Mouse (Mus musculus) myocyte (in vitro differentiated cells): Measurements from ENCODE around the gene Galnt6. TPM values are rescaled to one million over a fixed set of nuclear protein-coding genes. Genes with fewer than 3 reads are reported as not detected.

Source experiments
- H3K27me3 ChIP-seq: one replicate; pipeline ENCODE4 v1.6.1; 2011; ENCODE audit not compliant: control insufficient read depth, insufficient read depth, insufficient read length
- H3K36me3 ChIP-seq: one replicate; pipeline ENCODE4 v1.6.1; 2011; ENCODE audit not compliant: control insufficient read depth, insufficient read depth
- H3K4me2 ChIP-seq: one replicate; pipeline ENCODE4 v1.6.1; 2011; ENCODE audit warnings: low read depth, control low read depth
- H3K4me3 ChIP-seq: one replicate; pipeline ENCODE4 v1.5.1; 2011; ENCODE audit warnings: mild to moderate bottlenecking, control low read depth, moderate library complexity
- H3K79me2 ChIP-seq: one replicate; pipeline ENCODE4 v1.6.1; 2011; ENCODE audit not compliant: control insufficient read depth, insufficient read depth
- H3ac ChIP-seq: one replicate; pipeline ENCODE4 v1.6.1; 2011; ENCODE audit not compliant: control insufficient read depth, insufficient read length
- CEBPB ChIP-seq: IDR thresholded peaks from 2 replicates; pipeline ENCODE4 v1.6.1; 2011; ENCODE audit warnings: mild to moderate bottlenecking, moderate library complexity; ENCODE audit not compliant: poor library complexity, insufficient read depth, severe bottlenecking
- E2F4 ChIP-seq: IDR thresholded peaks from one replicate; pipeline ENCODE4 v1.6.1; 2011; ENCODE audit warnings: mild to moderate bottlenecking, control low read depth, moderate library complexity; ENCODE audit not compliant: insufficient read depth
- MAX ChIP-seq: IDR thresholded peaks from one replicate; pipeline ENCODE4 v1.6.1; 2011; ENCODE audit warnings: low read depth, mild to moderate bottlenecking, control low read depth
- MYOD1 ChIP-seq, 3 experiments: IDR thresholded peaks; one replicate each; pipeline ENCODE4 v1.6.1; 2011; ENCODE audit warnings: control low read depth in 2 of 3, low read depth in 2 of 3, mild to moderate bottlenecking in 2 of 3, moderate library complexity in 1 of 3; ENCODE audit not compliant: insufficient read length in 2 of 3, control insufficient read depth in 1 of 3
- MYOG ChIP-seq, 3 experiments: IDR thresholded peaks; one replicate each; pipeline ENCODE4 v1.6.1; 2011; ENCODE audit warnings: control low read depth in 2 of 3, low read depth in 2 of 3, mild to moderate bottlenecking in 2 of 3; ENCODE audit not compliant: insufficient read length in 2 of 3, control insufficient read depth in 1 of 3, insufficient read depth in 1 of 3
- POLR2A ChIP-seq: IDR thresholded peaks from one replicate; pipeline ENCODE4 v1.6.1; 2011; ENCODE audit warnings: low read depth, mild to moderate bottlenecking, control low read depth, moderate library complexity; ENCODE audit not compliant: insufficient read length
- POLR2AphosphoS2 ChIP-seq: IDR thresholded peaks from one replicate; pipeline ENCODE4 v1.6.1; 2011; ENCODE audit warnings: low read depth, control low read depth; ENCODE audit not compliant: insufficient read length
- REST ChIP-seq: IDR thresholded peaks from one replicate; pipeline ENCODE4 v1.6.1; 2011; ENCODE audit warnings: mild to moderate bottlenecking, control low read depth, moderate library complexity; ENCODE audit not compliant: insufficient read depth, insufficient read length
- SRF ChIP-seq: IDR thresholded peaks from one replicate; pipeline ENCODE4 v1.6.1; 2011; ENCODE audit warnings: low read depth; ENCODE audit not compliant: control insufficient read depth, insufficient read length
- TCF12 ChIP-seq: IDR thresholded peaks from one replicate; pipeline ENCODE4 v1.6.1; 2011; ENCODE audit warnings: mild to moderate bottlenecking, control low read depth; ENCODE audit not compliant: poor library complexity, insufficient read depth, severe bottlenecking
- TCF3 ChIP-seq: IDR thresholded peaks from one replicate; pipeline ENCODE4 v1.6.1; 2011; ENCODE audit warnings: low read depth, control low read depth; ENCODE audit not compliant: insufficient read length
- USF1 ChIP-seq: IDR thresholded peaks from one replicate; pipeline ENCODE4 v1.6.1; 2011; ENCODE audit warnings: low read depth, mild to moderate bottlenecking, control low read depth, moderate library complexity
- polyA plus RNA-seq: library from polyadenylated mRNA; unstranded; fragments of >200 nt; fragmentation: generic; extraction: Trizol; gene quantifications from one replicate; pipeline ENCODE4 v1.2.1, GENCODE M21; 2012; ENCODE audit warnings: missing spikeins

The Galnt6 gene
- polyA plus RNA-seq, 1 experiment, result 26.0 TPM

- TF ChIP-seq REST, result no peak
- H3K36me3 ChIP-seq, result no peaks in the 10 kb centered on the region
- H3K79me2 ChIP-seq, result no peaks in the 10 kb centered on the region
- H3K4me2 ChIP-seq, result no peak overlapping the region
- no peak overlapping the region for H3ac ChIP-seq
- H3K27me3 ChIP-seq, result no peaks in the 10 kb centered on the region
- no peak overlapping the region for H3K4me3 ChIP-seq
Measured at GRCm38 (mm10) chr15:100726721-100727120, 2.5 kb downstream of the Galnt6 start.

GRCm38 (mm10) chr15:100723505-100723904, 5.7 kb downstream of the Galnt6 start:
- TF ChIP-seq CEBPB (no peak), USF1 (peak; percentile 28)
- Histone ChIP-seq H3ac (no peak overlapping the region), H3K4me3 (no peak overlapping the region), H3K79me2 (no peaks in the 10 kb centered on the region), H3K27me3 (no peaks in the 10 kb centered on the region), H3K4me2 (peak overlapping the region; percentile 56), H3K36me3 (no peaks in the 10 kb centered on the region)

- H3ac ChIP-seq, result no peak overlapping the region
- no peak overlapping the region for H3K4me2 ChIP-seq
- no peak for TF ChIP-seq POLR2A
- no peak for TF ChIP-seq USF1
- no peak for TF ChIP-seq POLR2AphosphoS2
- no peak for TF ChIP-seq TCF3
- TF ChIP-seq REST, result no peak
- no peak for TF ChIP-seq MYOG (IDR thresholded peaks at IDR 0.05; ENCODE audit: control insufficient read depth in 1 of 3, insufficient read depth in 1 of 3, insufficient read length in 2 of 3, low read depth in 2 of 3)
- no peak for TF ChIP-seq SRF
- TF ChIP-seq E2F4, result no peak
- TF ChIP-seq MYOD1 (IDR thresholded peaks at IDR 0.05; ENCODE audit: control insufficient read depth in 1 of 3, insufficient read length in 2 of 3, low read depth in 2 of 3), result no peak
- no peak for TF ChIP-seq MAX
- TF ChIP-seq TCF12, result no peak
- no peak for TF ChIP-seq CEBPB
- H3K79me2 ChIP-seq, result no peaks in the 10 kb centered on the region
- no peaks in the 10 kb centered on the region for H3K36me3 ChIP-seq
- no peaks in the 10 kb centered on the region for H3K27me3 ChIP-seq
- no peak overlapping the region for H3K4me3 ChIP-seq
Measured at GRCm38 (mm10) chr15:100722564-100722963, 6.6 kb downstream of the Galnt6 start.

- no peaks in the 10 kb centered on the region for H3K27me3 ChIP-seq
- no peak overlapping the region for H3K4me2 ChIP-seq
- no peak overlapping the region for H3ac ChIP-seq
- H3K4me3 ChIP-seq, result no peak overlapping the region
- H3K79me2 ChIP-seq, result no peaks in the 10 kb centered on the region
- no peaks in the 10 kb centered on the region for H3K36me3 ChIP-seq
- TF ChIP-seq MYOD1 (IDR thresholded peaks at IDR 0.05; ENCODE audit: control insufficient read depth in 1 of 3, insufficient read length in 2 of 3, low read depth in 2 of 3) (no peak), TCF3 (no peak), MAX (no peak)
Measured at GRCm38 (mm10) chr15:100722026-100722425, 7.2 kb downstream of the Galnt6 start.

- Histone ChIP-seq H3K4me3 (no peak overlapping the region), H3K36me3 (no peaks in the 10 kb centered on the region), H3K4me2 (no peak overlapping the region), H3ac (no peak overlapping the region), H3K79me2 (no peaks in the 10 kb centered on the region), H3K27me3 (no peaks in the 10 kb centered on the region)
- TF ChIP-seq REST, result no peak
- TF ChIP-seq MAX, result no peak
- TF ChIP-seq TCF12, result no peak
- no peak for TF ChIP-seq CEBPB
- TF ChIP-seq POLR2A, result no peak
- TF ChIP-seq POLR2AphosphoS2, result no peak
Measured at GRCm38 (mm10) chr15:100721445-100721844, 7.7 kb downstream of the Galnt6 start.

- H3K27me3 ChIP-seq, result no peaks in the 10 kb centered on the region
Measured at GRCm38 (mm10) chr15:100720066-100720465, 9.1 kb downstream of the Galnt6 start.

More at GRCm38 (mm10) chr15:100720066-100720465, 9.1 kb downstream of the Galnt6 start:
- Histone ChIP-seq H3ac (no peak overlapping the region), H3K79me2 (no peaks in the 10 kb centered on the region), H3K36me3 (no peaks in the 10 kb centered on the region), H3K4me2 (no peak overlapping the region), H3K4me3 (no peak overlapping the region)
- TF ChIP-seq MAX (no peak), USF1 (no peak), MYOD1 (IDR thresholded peaks at IDR 0.05; ENCODE audit: control insufficient read depth in 1 of 3, insufficient read length in 2 of 3, low read depth in 2 of 3) (no peak), SRF (no peak), POLR2A (no peak), CEBPB (no peak), TCF12 (no peak), E2F4 (no peak), MYOG (IDR thresholded peaks at IDR 0.05; ENCODE audit: control insufficient read depth in 1 of 3, insufficient read depth in 1 of 3, insufficient read length in 2 of 3, low read depth in 2 of 3) (no peak), POLR2AphosphoS2 (no peak), REST (no peak), TCF3 (no peak)
